8 mouse cellular contexts compared by ENCODE assay signal in the genomic region with DNA sequence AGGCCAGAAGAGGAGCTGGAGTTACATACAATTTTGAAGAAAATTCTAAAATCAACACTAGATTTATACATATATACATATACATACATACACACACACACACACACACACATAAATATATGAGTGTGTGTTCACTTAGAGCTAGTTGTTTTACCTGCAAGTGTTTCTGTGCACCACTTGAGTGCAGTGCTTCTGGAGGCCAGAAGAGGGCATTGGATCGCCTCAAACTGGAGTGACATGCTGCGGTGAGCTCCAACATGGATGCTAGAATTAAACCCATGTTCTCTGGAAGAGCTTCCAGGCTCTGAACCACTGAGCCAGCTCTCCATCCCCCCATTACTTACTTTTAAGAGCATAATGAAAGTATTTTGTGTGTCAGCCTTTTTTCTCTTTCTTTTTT. TPM values are rescaled to one million over a fixed set of nuclear protein-coding genes. Genes with fewer than 3 reads are reported as not detected.
DNase-seq lines count a peak whose midpoint lies in the region; ATAC-seq and TF ChIP-seq lines count a peak whose summit lies in the region.

No protein-coding gene starts in this region.

- no peak for TF ChIP-seq POLR2A in CH12.LX (IDR thresholded peaks at IDR 0.05; ENCODE audit: low read depth, low read length)

- peak; percentile 43 to 77; a peak in 3 of 4 replicates for TF ChIP-seq CTCF in CH12.LX (conservative IDR thresholded peaks at IDR 0.05 in 1 of 2, IDR thresholded peaks at IDR 0.05 in 1 of 2; ENCODE audit: low read depth in 2 of 2, low read length in 2 of 2)

- no peaks in the 10 kb centered on the region for H3K36me3 ChIP-seq in hindbrain, embryonic 10.5 days
- H3K36me3 ChIP-seq in hindbrain, embryonic 11.5 days (ENCODE audit: control insufficient read depth, insufficient read depth, low read length): no peaks in the 10 kb centered on the region
- H3K36me3 ChIP-seq in CH12.LX (replicated peaks in 1 of 2; ENCODE audit: control insufficient read depth in 1 of 2, insufficient read depth in 1 of 2, low read length in 1 of 2): no peaks in the 10 kb centered on the region

- no peak overlapping the region for H3K4me2 ChIP-seq in hindbrain, embryonic 11.5 days (replicated peaks; ENCODE audit: low read depth, low read length)
- H3K4me2 ChIP-seq in CH12.LX (ENCODE audit: insufficient read depth, low read depth, poor library complexity, severe bottlenecking): no peak overlapping the region

- no peak for ATAC-seq in hindbrain, embryonic 11.5 days (ENCODE audit: low FRiP score)

- H3K4me3 ChIP-seq in hindbrain, embryonic 10.5 days: no peak overlapping the region
- no peak overlapping the region for H3K4me3 ChIP-seq in hindbrain, embryonic 11.5 days (ENCODE audit: low read depth, low read length)
- H3K4me3 ChIP-seq in CH12.LX (replicated peaks in 1 of 3; ENCODE audit: low read depth in 2 of 3, low read length in 2 of 3, poor library complexity in 1 of 3): no peak overlapping the region

- peak; percentile 15 for DNase-seq in hindbrain, embryonic 10.5 days (ENCODE audit: low spot score)
- DNase-seq in hindbrain, embryonic 11.5 days (ENCODE audit: low spot score): no peak
- DNase-seq in CH12.LX (ENCODE audit: extremely low read depth): peak; percentile 53
- peak; percentile 13 for DNase-seq in c-Kit-negative CD71-positive TER-119-positive erythroid progenitor cells, embryonic 14.5 days (ENCODE audit: low read depth, low spot score)
- peak; percentile 19 for DNase-seq in lung, postnatal 14 days
- DNase-seq in cerebellum, adult 9-11 months: no peak
- DNase-seq in urinary bladder, adult 2 months (ENCODE audit: low spot score): no peak
- no peak for DNase-seq in layer of hippocampus, postnatal 14 days (ENCODE audit: low spot score in 2 of 2)

- no peaks in the 10 kb centered on the region for H3K9me3 ChIP-seq in hindbrain, embryonic 10.5 days
- no peaks in the 10 kb centered on the region for H3K9me3 ChIP-seq in hindbrain, embryonic 11.5 days (ENCODE audit: control insufficient read depth, low read length)
- no peaks in the 10 kb centered on the region for H3K9me3 ChIP-seq in CH12.LX (replicated peaks; ENCODE audit: low read length)

- H3K9ac ChIP-seq in hindbrain, embryonic 11.5 days (ENCODE audit: low read depth, low read length): no peak overlapping the region
- no peak overlapping the region for H3K9ac ChIP-seq in CH12.LX (ENCODE audit: insufficient read depth, low read depth)

- no peaks in the 10 kb centered on the region for H3K27me3 ChIP-seq in hindbrain, embryonic 10.5 days (ENCODE audit: insufficient read depth, poor library complexity, severe bottlenecking)
- H3K27me3 ChIP-seq in hindbrain, embryonic 11.5 days (ENCODE audit: control insufficient read depth, insufficient read depth, low read length): no peaks in the 10 kb centered on the region
- no peaks in the 10 kb centered on the region for H3K27me3 ChIP-seq in CH12.LX (replicated peaks)

- peak; percentile 79 for TF ChIP-seq RAD21 in CH12.LX (IDR thresholded peaks at IDR 0.05; ENCODE audit: low read depth, low read length)

- TF ChIP-seq EP300 in CH12.LX (IDR thresholded peaks at IDR 0.05; ENCODE audit: low read length): no peak

- no peak overlapping the region for H3K27ac ChIP-seq in hindbrain, embryonic 10.5 days
- H3K27ac ChIP-seq in hindbrain, embryonic 11.5 days (ENCODE audit: low read depth, low read length): no peak overlapping the region
- H3K27ac ChIP-seq in CH12.LX (ENCODE audit: insufficient read depth, low read depth): no peak overlapping the region

- no peaks in the 10 kb centered on the region for H3K4me1 ChIP-seq in hindbrain, embryonic 10.5 days (replicated peaks)
- no peaks in the 10 kb centered on the region for H3K4me1 ChIP-seq in hindbrain, embryonic 11.5 days (replicated peaks; ENCODE audit: control insufficient read depth, insufficient read depth, low read length)
- no peaks in the 10 kb centered on the region for H3K4me1 ChIP-seq in CH12.LX (ENCODE audit: control insufficient read depth in 1 of 2, insufficient read depth in 2 of 2)

- no peaks in the 10 kb centered on the region for H3K79me2 ChIP-seq in CH12.LX (replicated peaks; ENCODE audit: control insufficient read depth, extremely low read depth, insufficient read depth, poor library complexity, severe bottlenecking)

- in situ Hi-C loops in CH12.LX (cut with MboI; ENCODE audit: low pct_ligation_motif_present, low pct_unique_long_range_greater_than_20kb, low sequenced_read_pairs): loop anchor here (10.0 kb wide), 1 partner anchor 115 kb away; a partner anchor contains a TSS

- WGBS in hindbrain, embryonic 10.5 days: 36% methylated on average over 2 of the region's 2 CpGs
- 32% methylated on average over 2 of the region's 2 CpGs for WGBS in hindbrain, embryonic 11.5 days

- dilution Hi-C loops in CH12.LX (cut with MboI; ENCODE audit: extremely low pct_ligation_motif_present, extremely low pct_unique_long_range_greater_than_20kb, low sequenced_read_pairs): no loop called here

TF ChIP-seq in CH12.LX, 34 proteins besides CTCF, POLR2A, EP300 and RAD21:
- TF ChIP-seq USF2 (conservative IDR thresholded peaks at IDR 0.05; ENCODE audit: low read depth, low read length) (no peak), ZC3H11A (IDR thresholded peaks at IDR 0.05; ENCODE audit: low read depth, low read length) (peak; percentile 77), MYC (IDR thresholded peaks at IDR 0.05; ENCODE audit: low read depth, low read length) (peak; percentile 69), SMC3 (IDR thresholded peaks at IDR 0.05; ENCODE audit: low read depth, low read length) (peak; percentile 87), RCOR1 (conservative IDR thresholded peaks at IDR 0.05; ENCODE audit: low read depth, low read length) (no peak), MXI1 (IDR thresholded peaks at IDR 0.05; ENCODE audit: low read depth, low read length) (no peak), PAX5 (IDR thresholded peaks at IDR 0.05; ENCODE audit: low read length) (no peak), ETS1 (conservative IDR thresholded peaks at IDR 0.05; ENCODE audit: low read depth, low read length) (no peak), IRF4 (IDR thresholded peaks at IDR 0.05; ENCODE audit: low read depth, low read length) (0 out of 2 replicates have a peak, but pooled peaks have one; percentile 15)

RNA-seq across cellular contexts. Expression of a gene that starts 14.1 kb away (rescaled TPM):
- polyA plus RNA-seq in hindbrain, embryonic 10.5 days (2016; fragmentation: Nextera tagmentation; extraction: Ambion mirVana): 6.6 and 7.8 TPM in 2 replicates
- 10.7 and 11.6 TPM in 2 replicates for polyA plus RNA-seq in hindbrain, embryonic 11.5 days (2014; fragmentation: Nextera tagmentation; extraction: Ambion mirVana)
- total RNA-seq in CH12.LX (2012; rRNA removed): 18.6 and 21.6 TPM in 2 replicates
- total RNA-seq in CH12.LX (2014; rRNA removed): 8.0 and 13.4 TPM in 2 replicates
- polyA plus RNA-seq in CH12.LX (2012; ENCODE audit: insufficient read length, low read depth): 13.4 and 17.2 TPM in 2 replicates
- polyA plus RNA-seq in urinary bladder, adult 2 months (2012; rRNA removed): 11.3 and 14.3 TPM in 2 replicates
- 10 to 100 TPM; 83.6 TPM for total RNA-seq in layer of hippocampus, postnatal 14 days (2021)

RNA-seq across cellular contexts. Expression of a gene that starts 17.6 kb away (rescaled TPM):
- 6.8 and 7.4 TPM in 2 replicates for polyA plus RNA-seq in hindbrain, embryonic 10.5 days (2016; fragmentation: Nextera tagmentation; extraction: Ambion mirVana)
- 17.8 and 21.6 TPM in 2 replicates for polyA plus RNA-seq in hindbrain, embryonic 11.5 days (2014; fragmentation: Nextera tagmentation; extraction: Ambion mirVana)
- total RNA-seq in CH12.LX (2012; rRNA removed): 19.6 and 21.1 TPM in 2 replicates
- total RNA-seq in CH12.LX (2014; rRNA removed): 26.5 and 32.8 TPM in 2 replicates
- 11.1 and 19.1 TPM in 2 replicates for polyA plus RNA-seq in CH12.LX (2012; ENCODE audit: insufficient read length, low read depth)
- 24.7 and 24.8 TPM in 2 replicates for polyA plus RNA-seq in urinary bladder, adult 2 months (2012; rRNA removed)
- total RNA-seq in layer of hippocampus, postnatal 14 days (2021): 10 to 100 TPM; 47.7 to 54.5 TPM

Comparison
In these comparisons a context has a peak if more than half of its experiments do, and no peak if none do; other contexts are left out.
1. DNase-seq: peak in hindbrain, embryonic 10.5 days (single experiment), CH12.LX (single experiment), c-Kit-negative CD71-positive TER-119-positive erythroid progenitor cells, embryonic 14.5 days (single experiment) and lung, postnatal 14 days (single experiment); none in hindbrain, embryonic 11.5 days (single experiment), cerebellum, adult 9-11 months (single experiment), urinary bladder, adult 2 months (single experiment) and layer of hippocampus, postnatal 14 days (0 of 2).